Mouse (Mus musculus) thymus, postnatal 0 days (tissue): Measurements from ENCODE around the gene Obox3. TPM values are rescaled to one million over a fixed set of nuclear protein-coding genes. Genes with fewer than 3 reads are reported as not detected.
"Not testable (repeated sequence)": the region's sequence is repeated elsewhere in the genome, so short reads cannot be mapped to it uniquely, and the experiment has no call there.

Experiments used
- DNase-seq: peaks from one replicate; pipeline ENCODE4 v3.0.0-alpha.2; 2015; ENCODE audit warnings: low spot score
- polyA plus RNA-seq: library from polyadenylated mRNA; unstranded; fragments of >200 nt; fragmentation: Nextera tagmentation; extraction: Ambion mirVana; gene quantifications from 2 replicates; pipeline ENCODE4 v1.2.1, GENCODE M21; 2015

The Obox3 gene
- not detected in 2 replicates for polyA plus RNA-seq

- DNase-seq, result not testable (repeated sequence)
Measured at GRCm38 (mm10) chr7:15639802-15640201, at the start of gene Obox3. TSS of gene Obox3 (minus strand) at chr7:15639902.

GRCm38 (mm10) chr7:15509411-15509810 is 130.3 kb downstream of the Obox3 start:
- not testable (repeated sequence) for DNase-seq

Other genes with a start within 250 kb of the Obox3 start
- gene Obox5, start 110.2 kb upstream of the Obox3 start, polyA plus RNA-seq, result not detected in 2 replicates
- gene Obox6, start 199.8 kb upstream of the Obox3 start, polyA plus RNA-seq, result not detected in 2 replicates
- gene Crx, start 240.1 kb upstream of the Obox3 start, polyA plus RNA-seq, result not detected in 2 replicates
- not detected in 2 replicates for gene Crxos, start 242.7 kb upstream of the Obox3 start, polyA plus RNA-seq